Mouse (Mus musculus) neural tube, embryonic 14.5 days (tissue): ENCODE data around the gene Cdh12. TPM values are rescaled to one million over a fixed set of nuclear protein-coding genes. Genes with fewer than 3 reads are reported as not detected.

Source experiments
- ATAC-seq: fragments of 200-750 bp; cut with Nextera tagmentation; 2 replicates; pipeline ENCODE4 v1.8.0; 2017; ENCODE audit warnings: low read depth, mild to moderate bottlenecking, moderate TSS enrichment, moderate library complexity
- H3K27ac ChIP-seq: fragments of 300-500 bp; sonication (generic); 2 replicates; pipeline ENCODE4 v1.5.1; 2014; ENCODE audit warnings: low read depth, mild to moderate bottlenecking, control low read depth, low read length, moderate library complexity, mixed read lengths
- H3K27me3 ChIP-seq: fragments of 300-500 bp; sonication (generic); 2 replicates; pipeline ENCODE4 v1.6.1; 2014; ENCODE audit warnings: low read length; ENCODE audit not compliant: control insufficient read depth, insufficient read depth
- H3K36me3 ChIP-seq: fragments of 300-500 bp; sonication (generic); 2 replicates; pipeline ENCODE4 v1.6.1; 2014; ENCODE audit warnings: low read length, mixed read lengths; ENCODE audit not compliant: control insufficient read depth, insufficient read depth
- H3K4me1 ChIP-seq: fragments of 300-500 bp; sonication (generic); 2 replicates; pipeline ENCODE4 v1.6.1; 2014; ENCODE audit warnings: low read length; ENCODE audit not compliant: control insufficient read depth, insufficient read depth
- H3K4me2 ChIP-seq: fragments of 300-500 bp; sonication (generic); 2 replicates; pipeline ENCODE4 v1.6.1; 2014; ENCODE audit warnings: mild to moderate bottlenecking, low read depth, low read length, control low read depth
- H3K4me3 ChIP-seq: fragments of 300-500 bp; sonication (generic); 2 replicates; pipeline ENCODE4 v1.5.1; 2014; ENCODE audit warnings: low read depth, low read length, control low read depth, mixed read lengths
- H3K9ac ChIP-seq: fragments of 300-500 bp; sonication (generic); replicated peaks from 2 replicates; pipeline ENCODE4 v1.6.1; 2014; ENCODE audit warnings: low read depth, mild to moderate bottlenecking, control low read depth, low read length, mixed read lengths
- H3K9me3 ChIP-seq: fragments of 300-500 bp; sonication (generic); 2 replicates; pipeline ENCODE4 v1.6.1; 2016; ENCODE audit warnings: low read length; ENCODE audit not compliant: control insufficient read depth
- WGBS: fragments of 180-500 bp; shearing (Covaris S2); extraction: QIAGEN DNeasy Blood & Tissue Kit; methylation state at CpG from one replicate; pipeline ENCODE4 v1.1.7; 2014; 5-methylcytosine and 5-hydroxymethylcytosine counted together
- polyA plus RNA-seq: library from polyadenylated mRNA; unstranded; fragments of >200 nt; fragmentation: Nextera tagmentation; extraction: Ambion mirVana; gene quantifications from 2 replicates; pipeline ENCODE4 v1.2.1, GENCODE M21; 2014

The Cdh12 gene
- polyA plus RNA-seq, 1 experiment from 2014 or later, result 12.3 TPM

DNA sequence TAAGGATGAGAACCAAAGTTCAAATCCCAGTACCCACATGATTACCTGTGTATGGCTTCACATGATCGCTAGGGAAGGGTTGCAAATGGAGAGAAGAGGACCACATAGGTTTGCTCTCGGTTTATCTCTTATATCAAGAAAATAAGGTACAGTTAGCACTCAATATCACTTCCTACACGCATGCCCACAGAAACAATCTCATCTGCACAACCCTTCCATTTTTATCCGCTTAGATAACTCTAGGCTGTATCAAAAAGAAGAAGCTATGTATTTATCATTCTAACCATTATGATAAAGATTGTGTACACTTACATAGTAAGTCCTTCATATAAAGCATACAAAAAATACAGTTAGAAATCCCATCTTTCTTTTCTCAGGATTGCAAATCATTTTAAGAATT, 988.3 kb downstream of the Cdh12 start:
- no peak for ATAC-seq
- 93% methylated on average over 4 of the region's 4 CpGs for WGBS
- Histone ChIP-seq H3K27me3 (no peaks in the 10 kb centered on the region), H3K9me3 (no peaks in the 10 kb centered on the region), H3K36me3 (no peaks in the 10 kb centered on the region), H3K27ac (no peak overlapping the region), H3K4me1 (no peaks in the 10 kb centered on the region), H3K9ac (no peak overlapping the region), H3K4me3 (no peak overlapping the region), H3K4me2 (no peak overlapping the region)

DNA sequence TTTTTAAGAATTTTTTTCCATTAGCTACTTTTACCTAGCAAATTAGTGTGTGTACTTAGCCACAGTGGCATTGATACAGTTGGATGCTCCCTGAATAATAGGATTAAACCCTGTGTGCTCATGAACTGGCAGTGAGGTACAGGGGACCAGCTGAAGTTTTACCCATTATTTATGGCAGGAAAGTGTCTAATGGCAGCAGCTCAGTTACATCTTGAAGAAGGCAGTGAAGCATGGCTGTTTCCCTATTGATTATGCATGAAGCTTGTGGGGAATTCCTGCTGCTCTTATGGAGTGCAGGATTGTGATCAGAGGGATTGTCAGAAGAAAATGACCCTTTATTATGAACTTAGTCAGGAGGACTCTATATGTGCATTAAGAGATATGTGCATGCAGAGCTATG, 988.9 kb downstream of the Cdh12 start:
- Histone ChIP-seq H3K9ac (no peak overlapping the region), H3K9me3 (no peaks in the 10 kb centered on the region), H3K36me3 (no peaks in the 10 kb centered on the region), H3K27me3 (no peaks in the 10 kb centered on the region), H3K4me2 (no peak overlapping the region), H3K4me3 (no peak overlapping the region), H3K4me1 (no peaks in the 10 kb centered on the region), H3K27ac (no peak overlapping the region)
- ATAC-seq, result no peak

DNA sequence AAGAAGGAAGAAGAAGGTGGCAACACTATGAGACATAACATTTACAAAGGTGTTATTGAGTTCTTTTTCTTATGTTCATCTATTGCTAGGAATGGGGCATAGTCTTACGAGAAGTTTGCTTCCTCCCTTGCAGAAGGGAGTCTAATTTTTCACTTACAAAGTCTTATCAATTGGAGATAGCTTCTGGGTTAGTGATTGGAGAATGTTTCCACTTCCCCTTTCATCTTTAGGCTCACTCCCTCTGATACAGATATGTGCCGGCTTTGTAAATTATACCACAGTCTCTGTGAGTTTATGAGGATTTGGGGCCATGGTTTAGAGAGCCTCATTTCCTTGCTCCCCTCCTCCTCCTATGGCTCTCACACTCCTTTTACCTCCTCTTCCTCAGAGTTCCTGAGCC, 1009.0 kb downstream of the Cdh12 start:
- ATAC-seq, result no peak
- Histone ChIP-seq H3K4me2 (no peak overlapping the region), H3K27ac (no peak overlapping the region), H3K4me3 (no peak overlapping the region), H3K36me3 (no peaks in the 10 kb centered on the region), H3K4me1 (no peaks in the 10 kb centered on the region), H3K9ac (no peak overlapping the region), H3K9me3 (no peaks in the 10 kb centered on the region), H3K27me3 (no peaks in the 10 kb centered on the region)
- WGBS, result 84% methylated on average over 2 of the region's 2 CpGs

- Histone ChIP-seq H3K27ac (no peak overlapping the region), H3K9me3 (no peaks in the 10 kb centered on the region)
These were observed 1070.3 kb downstream of the Cdh12 start for GRCm38 (mm10) chr15:21519355-21519869.

DNA sequence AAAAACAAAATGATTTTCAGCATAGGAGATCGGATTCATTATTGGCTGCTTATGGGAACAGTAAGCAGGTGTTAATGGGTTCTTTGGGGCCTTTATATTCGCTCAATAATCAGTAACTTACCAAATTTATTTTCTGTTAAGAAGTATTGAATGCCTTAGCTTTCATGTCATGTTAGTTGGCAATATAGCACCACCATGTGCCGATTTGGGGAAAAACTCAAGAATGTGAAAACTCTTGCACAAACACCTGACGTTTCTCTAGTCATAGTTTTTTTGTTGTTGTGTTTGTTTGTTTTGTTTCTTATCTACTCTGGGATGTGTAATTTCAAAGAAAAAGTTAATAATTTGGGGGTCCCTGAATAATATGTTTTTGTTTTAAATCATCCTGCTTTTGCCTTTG, 1081.7 kb downstream of the Cdh12 start:
- no peak overlapping the region for H3K27ac ChIP-seq
- no peak overlapping the region for H3K4me2 ChIP-seq
- H3K4me1 ChIP-seq, result no peaks in the 10 kb centered on the region
- WGBS, result 62% methylated on average over 4 of the region's 4 CpGs
- H3K9ac ChIP-seq, result no peak overlapping the region
- H3K4me3 ChIP-seq, result no peak overlapping the region
- no peaks in the 10 kb centered on the region for H3K36me3 ChIP-seq
- H3K9me3 ChIP-seq, result no peaks in the 10 kb centered on the region
- no peaks in the 10 kb centered on the region for H3K27me3 ChIP-seq
- no peak for ATAC-seq

More at GRCm38 (mm10) chr15:21519355-21519869, 1070.3 kb downstream of the Cdh12 start:
- no peak for ATAC-seq
- Histone ChIP-seq H3K4me2 (no peak overlapping the region), H3K4me3 (no peak overlapping the region), H3K4me1 (no peaks in the 10 kb centered on the region), H3K36me3 (no peaks in the 10 kb centered on the region), H3K9ac (no peak overlapping the region), H3K27me3 (no peaks in the 10 kb centered on the region)

- Histone ChIP-seq H3K27me3 (no peaks in the 10 kb centered on the region), H3K4me1 (no peaks in the 10 kb centered on the region), H3K9me3 (no peaks in the 10 kb centered on the region), H3K4me2 (no peak overlapping the region), H3K36me3 (no peaks in the 10 kb centered on the region), H3K27ac (no peak overlapping the region), H3K4me3 (no peak overlapping the region), H3K9ac (no peak overlapping the region)
- peak; percentile 65; the same call in 1 of the 2 replicates for ATAC-seq
- 55% methylated on average over 2 of the region's 2 CpGs for WGBS
These were observed 1087.8 kb downstream of the Cdh12 start for GRCm38 (mm10) chr15:21536909-21537308.

GRCm38 (mm10) chr15:21544786-21545185, 1095.7 kb downstream of the Cdh12 start:
- Histone ChIP-seq H3K4me2 (no peak overlapping the region), H3K4me1 (no peaks in the 10 kb centered on the region), H3K9me3 (no peaks in the 10 kb centered on the region), H3K9ac (no peak overlapping the region), H3K27me3 (no peaks in the 10 kb centered on the region), H3K36me3 (no peaks in the 10 kb centered on the region), H3K4me3 (no peak overlapping the region), H3K27ac (no peak overlapping the region)
- no peak for ATAC-seq
- 91% methylated on average over 2 of the region's 2 CpGs for WGBS

GRCm38 (mm10) chr15:21555981-21556380, 1106.9 kb downstream of the Cdh12 start:
- Histone ChIP-seq H3K27ac (no peak overlapping the region), H3K4me2 (no peak overlapping the region), H3K9ac (no peak overlapping the region), H3K27me3 (no peaks in the 10 kb centered on the region), H3K4me1 (no peaks in the 10 kb centered on the region), H3K4me3 (no peak overlapping the region), H3K9me3 (no peaks in the 10 kb centered on the region), H3K36me3 (no peaks in the 10 kb centered on the region)
- ATAC-seq, result no peak
- WGBS, result 93% methylated on average over 4 of the region's 4 CpGs

GRCm38 (mm10) chr15:21566314-21567051, 1117.4 kb downstream of the Cdh12 start:
- no peak overlapping the region for H3K4me2 ChIP-seq
- no peaks in the 10 kb centered on the region for H3K9me3 ChIP-seq
- 86% methylated on average over 5 of the region's 5 CpGs for WGBS
- H3K4me1 ChIP-seq, result no peaks in the 10 kb centered on the region
- H3K27ac ChIP-seq, result no peak overlapping the region
- no peaks in the 10 kb centered on the region for H3K36me3 ChIP-seq
- no peak overlapping the region for H3K9ac ChIP-seq
- H3K4me3 ChIP-seq, result no peak overlapping the region
- H3K27me3 ChIP-seq, result no peaks in the 10 kb centered on the region
- ATAC-seq, result no peak
